Mouse (Mus musculus) urinary bladder, adult 18-20 months (tissue): Measurements from ENCODE around the gene Dyx1c1.

Experiments
- DNase-seq, 2 experiments: peaks; one replicate each; pipeline ENCODE4 v3.0.0; 2022; ENCODE audit warnings: low spot score in 2 of 2, mixed read lengths in 2 of 2

Gene Dyx1c1

GRCm38 (mm10) chr9:72972984-72973383, 14.4 kb downstream of the Dyx1c1 start:
- DNase-seq: no peak

GRCm38 (mm10) chr9:72974734-72975133, 16.1 kb downstream of the Dyx1c1 start:
- no peak for DNase-seq

DNA sequence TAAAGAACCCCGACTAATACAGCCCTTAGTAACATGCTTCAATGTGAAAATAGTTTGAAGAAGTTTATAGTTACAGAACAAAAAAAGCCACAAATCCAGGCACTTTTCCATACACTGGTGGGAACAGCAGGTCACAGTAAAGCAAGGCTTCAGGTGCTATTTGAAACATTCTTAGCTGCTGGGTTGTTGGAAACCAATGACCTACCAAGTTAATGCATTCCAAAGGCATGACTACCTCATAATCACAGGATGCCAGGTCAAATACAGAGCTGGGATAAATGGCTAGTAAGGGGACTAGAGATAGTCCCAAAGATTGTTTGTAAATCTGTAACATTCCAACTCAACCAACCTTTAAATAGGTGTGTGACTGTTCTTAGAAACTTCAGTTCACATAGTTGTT, 16.7 kb downstream of the Dyx1c1 start:
- DNase-seq: no peak

GRCm38 (mm10) chr9:72983066-72983465, 24.5 kb downstream of the Dyx1c1 start:
- no peak for DNase-seq

DNA sequence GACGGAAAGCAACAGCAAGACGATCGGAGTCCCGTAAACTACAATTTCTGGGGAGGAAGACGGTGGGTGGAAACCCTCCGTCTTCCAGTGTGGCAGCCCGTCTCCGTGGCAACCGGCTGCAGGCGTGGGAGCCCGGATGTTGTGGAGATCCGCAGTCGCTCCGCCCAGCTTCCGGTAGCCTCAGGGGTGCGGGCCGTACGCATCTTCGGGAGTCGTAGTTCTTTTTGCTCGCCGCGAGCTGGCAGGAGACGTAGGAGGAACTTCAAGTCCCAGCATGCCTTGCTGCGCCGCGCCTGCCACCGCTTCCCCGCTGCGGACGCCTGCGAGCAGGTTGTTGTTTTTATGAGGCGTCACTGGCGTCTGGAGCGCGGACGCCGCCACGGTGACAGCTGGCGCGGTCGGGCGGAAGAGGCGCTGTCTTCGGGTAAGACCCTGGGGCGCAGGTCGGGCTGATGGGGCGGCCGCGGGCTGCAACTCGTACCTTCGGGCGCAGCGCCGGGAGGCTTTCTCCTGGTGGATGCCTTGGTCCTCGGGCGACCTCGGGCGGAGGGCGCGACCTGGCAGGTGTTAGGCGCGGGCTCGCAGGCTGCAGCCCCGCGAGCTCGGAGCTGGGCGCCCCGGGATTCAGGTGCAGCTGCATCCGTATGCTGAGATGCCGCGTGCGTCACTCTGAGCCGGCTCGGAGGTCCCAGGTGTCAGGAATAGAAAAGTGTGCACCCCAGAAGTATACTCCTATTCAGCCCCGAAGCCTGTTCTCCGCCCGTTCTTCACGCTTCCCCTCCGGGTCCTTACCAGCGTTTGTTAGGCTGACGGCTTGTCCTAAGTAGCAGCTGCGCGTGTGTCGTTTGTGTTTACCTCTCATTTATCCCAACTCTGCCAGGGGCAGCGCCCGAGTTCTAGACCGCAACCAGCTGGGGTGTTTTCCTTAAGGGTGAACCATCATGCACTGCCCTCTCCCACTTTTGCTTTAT, 26.9 kb downstream of the Dyx1c1 start, which contains the start of the genes Ccpg1os and Ccpg1:
Gene Ccpg1os, minus strand, starts transcription at position 133 of the 971 bp plus-strand sequence.
Gene Ccpg1, plus strand, starts transcription at position 180 of the 971 bp plus-strand sequence.
- DNase-seq: peak; percentile 84 to 96

GRCm38 (mm10) chr9:72987703-72988102, 29.1 kb downstream of the Dyx1c1 start:
- no peak for DNase-seq

- no peak for DNase-seq
These were observed 30.1 kb downstream of the Dyx1c1 start for GRCm38 (mm10) chr9:72988706-72989105.

- DNase-seq: no peak
These were observed 32.8 kb downstream of the Dyx1c1 start for GRCm38 (mm10) chr9:72991420-72991819.

- no peak for DNase-seq
These were observed 34.0 kb downstream of the Dyx1c1 start for GRCm38 (mm10) chr9:72992576-72992975.

DNA sequence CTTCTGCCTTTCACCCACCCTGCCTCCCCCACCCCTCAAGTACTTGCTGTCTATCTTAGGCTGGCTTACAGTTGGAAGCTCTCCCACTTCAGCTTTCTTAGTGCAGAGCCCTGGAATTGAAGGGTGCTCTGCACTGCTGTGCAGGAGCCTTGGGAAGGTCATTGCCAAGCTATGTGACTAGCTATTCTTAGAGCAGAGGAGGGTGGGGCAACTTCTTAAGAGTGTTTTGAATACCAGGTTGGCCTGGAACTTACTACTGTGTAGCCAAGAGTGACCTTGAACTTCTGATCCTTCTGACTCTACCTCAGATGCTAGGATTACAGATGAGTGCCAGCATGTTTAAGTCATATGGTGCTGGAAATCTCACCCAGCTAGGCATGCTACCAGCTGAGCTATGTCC, 37.6 kb downstream of the Dyx1c1 start:
- DNase-seq: no peak

- DNase-seq: no peak
These were observed 38.2 kb downstream of the Dyx1c1 start for GRCm38 (mm10) chr9:72996806-72997205.

GRCm38 (mm10) chr9:73000487-73000886, 41.9 kb downstream of the Dyx1c1 start:
- no peak for DNase-seq

DNA sequence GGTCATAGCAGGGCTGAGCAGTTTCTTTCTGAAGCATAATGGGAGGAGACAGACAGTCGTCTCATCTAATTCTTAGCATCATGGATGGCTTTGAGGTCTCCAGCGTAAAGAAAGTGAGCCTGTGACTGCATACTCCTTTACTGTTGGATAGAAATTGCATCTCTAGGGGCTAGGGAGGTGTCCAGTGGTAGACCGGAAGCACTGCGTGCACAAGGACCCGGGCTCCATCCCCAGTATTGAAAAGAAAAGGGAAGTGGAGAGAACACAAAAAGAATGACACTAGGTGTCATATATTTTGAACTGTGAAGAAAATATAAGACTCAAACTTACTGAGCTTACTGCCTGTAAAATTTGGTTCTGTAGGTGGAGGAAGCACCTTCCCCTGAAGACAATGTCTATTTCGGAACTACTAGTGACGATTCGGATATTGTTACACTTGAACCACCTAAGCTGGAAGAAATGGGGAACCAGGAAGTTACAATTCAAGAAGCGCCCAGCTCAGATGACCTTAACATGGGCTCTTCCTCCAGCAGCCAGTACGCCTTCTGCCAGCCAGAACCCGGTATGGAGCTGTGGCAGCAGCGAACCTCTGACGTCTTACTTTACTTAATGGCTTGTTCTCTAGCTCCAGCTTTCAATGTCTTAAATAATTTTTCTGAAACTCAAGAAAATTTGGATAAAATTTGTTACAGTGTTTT, 42.9 kb downstream of the Dyx1c1 start:
- DNase-seq: no peak

- no peak for DNase-seq
These were observed 43.6 kb downstream of the Dyx1c1 start for GRCm38 (mm10) chr9:73002177-73002576.

DNA sequence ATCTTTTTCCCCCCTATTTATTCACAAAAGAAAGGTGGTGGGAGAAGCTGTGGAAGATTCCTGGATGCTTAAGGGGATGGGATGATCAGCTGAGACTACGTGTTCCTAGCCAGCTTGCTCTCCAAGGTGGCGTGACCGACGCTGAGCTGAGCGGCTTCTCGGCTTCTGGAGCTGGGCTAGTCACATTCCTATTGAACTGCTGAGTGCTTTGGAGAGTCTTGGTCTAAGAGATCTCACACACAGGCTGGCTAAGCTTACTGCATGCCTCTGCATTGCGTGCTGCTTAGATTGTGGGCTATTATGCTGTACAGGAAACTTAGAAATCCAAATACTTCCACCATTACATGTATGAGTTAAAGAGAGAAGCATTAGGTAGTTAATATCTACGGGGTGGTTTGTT, 45.5 kb downstream of the Dyx1c1 start:
- DNase-seq: no peak

DNA sequence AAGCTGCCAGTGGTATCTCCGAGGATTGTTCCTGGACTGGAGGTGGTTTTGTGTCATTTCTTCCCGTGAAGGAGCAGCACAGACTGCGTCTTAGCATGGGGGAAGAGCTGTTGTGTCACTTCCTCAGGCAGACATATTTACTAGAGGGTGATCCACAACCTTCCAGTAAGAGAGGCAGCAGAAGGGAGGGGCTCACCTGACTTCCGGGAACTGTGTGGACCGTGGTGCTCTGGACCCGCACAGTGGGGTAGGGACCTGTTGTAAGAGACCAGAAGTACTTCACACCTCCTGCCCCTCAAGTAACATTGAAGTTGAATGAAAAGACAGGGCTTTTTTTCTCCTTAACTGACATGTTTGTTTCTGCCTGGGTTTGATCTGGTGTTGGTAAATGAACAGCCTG, 46.5 kb downstream of the Dyx1c1 start:
- DNase-seq: no peak

GRCm38 (mm10) chr9:73006175-73006574, 47.6 kb downstream of the Dyx1c1 start:
- no peak for DNase-seq

DNA sequence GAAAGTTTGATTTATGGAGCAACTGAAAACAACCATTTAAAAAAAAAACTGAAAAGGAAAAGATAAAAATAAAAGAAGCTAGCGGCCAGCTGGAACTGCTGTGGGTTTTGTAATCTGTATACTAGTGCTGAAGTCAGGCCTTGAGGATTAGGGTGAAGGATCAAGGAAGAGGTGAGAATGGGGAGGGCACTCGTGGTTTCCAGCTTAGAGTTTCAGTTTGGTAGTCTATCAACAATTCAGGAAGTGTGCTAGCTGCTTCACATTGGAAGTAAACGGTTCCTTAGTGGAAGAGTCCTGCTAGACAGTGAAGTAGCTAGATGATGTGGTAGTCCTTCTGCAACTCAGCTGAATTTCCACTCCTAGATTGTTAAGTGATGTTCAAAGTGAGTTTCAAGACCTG, 49.8 kb downstream of the Dyx1c1 start:
- DNase-seq: no peak

GRCm38 (mm10) chr9:73012629-73013028, 54.0 kb downstream of the Dyx1c1 start:
- DNase-seq: no peak

DNA sequence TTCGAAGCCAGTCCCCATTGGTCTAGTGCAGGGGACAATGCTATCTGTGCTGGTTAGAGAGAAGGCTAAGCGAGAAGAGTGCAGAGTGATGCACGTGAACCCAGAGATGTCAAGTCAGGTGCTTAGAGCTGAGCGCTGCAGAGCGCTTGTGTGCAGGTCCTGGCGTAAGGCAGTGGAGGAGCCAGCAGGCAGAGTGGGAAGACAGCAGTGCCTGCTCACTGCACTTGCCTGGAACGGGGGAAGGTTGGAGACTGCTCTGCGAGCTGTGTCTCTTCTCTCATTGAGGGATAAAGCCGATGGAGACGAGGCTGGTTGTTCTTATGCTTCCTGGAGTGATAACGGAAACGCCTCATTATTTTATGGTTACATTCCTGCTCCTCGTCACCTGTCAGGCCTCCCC, 56.1 kb downstream of the Dyx1c1 start:
- DNase-seq: no peak

DNA sequence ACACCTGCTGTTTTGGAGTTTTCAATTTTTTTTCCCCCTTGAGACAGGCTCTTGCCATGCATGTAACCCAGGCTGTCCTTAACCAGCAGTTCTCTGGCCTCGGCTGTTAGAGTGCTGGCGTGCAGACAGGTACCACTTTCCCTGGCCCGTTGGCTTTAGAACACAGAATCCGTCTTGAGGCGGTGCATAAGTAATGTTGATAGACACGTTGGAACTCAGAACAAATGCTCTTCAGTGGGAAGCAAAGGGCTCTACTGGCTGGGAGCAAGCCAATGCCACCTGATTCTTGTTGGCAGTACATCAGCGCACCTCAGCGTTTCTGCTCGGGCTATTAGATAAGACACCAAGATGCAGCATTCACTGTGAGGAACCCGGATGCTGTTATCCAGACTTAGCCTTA, 61.3 kb downstream of the Dyx1c1 start:
- DNase-seq: no peak

DNA sequence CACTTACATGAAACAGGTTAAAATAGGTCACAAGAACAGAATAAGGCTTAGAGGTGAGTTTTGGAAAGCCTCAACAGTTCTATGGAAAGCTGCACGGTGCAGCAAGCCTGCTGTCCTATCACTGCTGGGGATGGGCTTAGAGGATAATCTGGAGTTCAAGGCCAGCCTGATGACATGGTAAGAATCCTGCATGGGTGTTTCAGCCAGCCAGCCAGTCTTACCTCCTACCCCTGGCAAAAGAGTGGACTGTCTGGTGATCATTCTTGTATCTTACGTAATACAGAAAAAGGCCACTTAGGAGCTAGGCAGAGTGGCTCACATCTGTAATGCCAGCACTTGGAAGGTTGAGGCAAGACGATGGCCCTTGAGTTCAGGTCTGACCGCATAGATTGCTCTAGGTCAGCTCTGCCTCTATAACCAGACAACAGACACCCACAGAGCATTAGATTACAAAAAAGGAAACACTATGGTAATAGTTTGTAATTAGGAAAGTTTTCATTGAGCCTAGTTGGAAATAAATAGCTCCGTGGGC, 62.0 kb downstream of the Dyx1c1 start:
- DNase-seq: no peak
